Mouse (Mus musculus): ENCODE results near the gene Ldb2.

GRCm38 (mm10) chr5:44505221-44505620 lies 294.3 kb downstream of the Ldb2 start:
- TF ChIP-seq CTCF (IDR thresholded peaks at IDR 0.05; ENCODE audit: low read depth, low read length) (no peak), POLR2A (IDR thresholded peaks at IDR 0.05; ENCODE audit: borderline replicate concordance, low read depth, low read length) (no peak)

Data from bone marrow macrophage, adult 2 months (primary cell).